Mouse (Mus musculus) layer of hippocampus, adult 18-20 months (tissue): Measurements from ENCODE around the gene Asdurf. TPM values are rescaled to one million over a fixed set of nuclear protein-coding genes. Genes with fewer than 3 reads are reported as not detected.

ENCODE experiments used
- total RNA-seq, 2 experiments: library from RNA; stranded (reverse); gene quantifications; 2 replicates each; pipeline ENCODE4 v1.2.3; 2021

Gene Asdurf
- total RNA-seq, 2 experiments from 2014 or later = not detected

Other genes with a start within 250 kb of the Asdurf start
- under 1 TPM in 1 of 2 experiments, not detected in 1; 0.62 TPM for gene 1700019A02Rik, start 165.0 kb downstream of the Asdurf start, total RNA-seq
- gene Pms1, start 55.6 kb downstream of the Asdurf start, total RNA-seq = 10 to 100 TPM; 31.3 to 37.6 TPM
- 10 to 100 TPM; 10.0 to 11.2 TPM for gene Ormdl1, start 55.5 kb downstream of the Asdurf start, total RNA-seq
- under 1 TPM in 1 of 2 experiments, not detected in 1; 0.66 TPM for gene Gm28778, start 55.5 kb downstream of the Asdurf start, total RNA-seq
- 10 to 100 TPM; 16.2 to 19.0 TPM for gene Osgepl1, start 39.0 kb downstream of the Asdurf start, total RNA-seq
- under 1 TPM; 0.20 to 0.59 TPM for gene Gm28551, start within 50 bp of the Asdurf start, total RNA-seq
- gene Asnsd1, start 133 bp upstream of the Asdurf start, total RNA-seq = 10 to 100 TPM; 23.8 to 24.9 TPM